Mouse (Mus musculus) limb, embryonic 13.5 days (tissue): Measurements from ENCODE around the gene Cks1b. TPM values are rescaled to one million over a fixed set of nuclear protein-coding genes. Genes with fewer than 3 reads are reported as not detected.

Experiments
- ATAC-seq: fragments of 200-750 bp; cut with Nextera tagmentation; 2 replicates; pipeline ENCODE4 v1.8.0; 2017; ENCODE audit warnings: low read depth, moderate number of reproducible peaks, moderate TSS enrichment; ENCODE audit not compliant: low FRiP score
- H3K27ac ChIP-seq: fragments of 300-500 bp; sonication (generic); 2 replicates; pipeline ENCODE4 v1.5.1; 2015; ENCODE audit warnings: inconsistent platforms, mild to moderate bottlenecking, moderate library complexity
- H3K27me3 ChIP-seq: fragments of 300-500 bp; sonication (generic); 2 replicates; pipeline ENCODE4 v1.6.1; 2015; ENCODE audit warnings: mild to moderate bottlenecking, inconsistent platforms
- H3K36me3 ChIP-seq: fragments of 300-500 bp; sonication (generic); 2 replicates; pipeline ENCODE4 v1.6.1; 2015; ENCODE audit warnings: inconsistent platforms, mild to moderate bottlenecking, moderate library complexity
- H3K4me1 ChIP-seq: fragments of 300-500 bp; sonication (generic); 2 replicates; pipeline ENCODE4 v1.6.1; 2015; ENCODE audit warnings: inconsistent platforms
- H3K4me2 ChIP-seq: fragments of 300-500 bp; sonication (generic); replicated peaks from 2 replicates; pipeline ENCODE4 v1.6.1; 2015; ENCODE audit warnings: inconsistent platforms, mild to moderate bottlenecking, moderate library complexity
- H3K4me3 ChIP-seq: fragments of 300-500 bp; sonication (generic); 2 replicates; pipeline ENCODE4 v1.5.1; 2015; ENCODE audit warnings: moderate library complexity, mild to moderate bottlenecking, inconsistent platforms
- H3K9ac ChIP-seq: fragments of 300-500 bp; sonication (generic); 2 replicates; pipeline ENCODE4 v1.6.1; 2015; ENCODE audit warnings: mild to moderate bottlenecking, inconsistent platforms
- H3K9me3 ChIP-seq: fragments of 300-500 bp; sonication (generic); 2 replicates; pipeline ENCODE4 v1.6.1; 2016; ENCODE audit warnings: inconsistent platforms
- WGBS: fragments of 180-500 bp; shearing (Covaris S2); methylation state at CpG from one replicate; pipeline ENCODE4 v1.1.7; 2015; 5-methylcytosine and 5-hydroxymethylcytosine counted together
- polyA plus RNA-seq: library from polyadenylated mRNA; unstranded; fragments of >200 nt; fragmentation: Nextera tagmentation; extraction: Ambion mirVana; gene quantifications from 2 replicates; pipeline ENCODE4 v1.2.1, GENCODE M21; 2015

Cks1b gene
- polyA plus RNA-seq, 1 experiment from 2014 or later = 508 TPM

GRCm38 (mm10) chr3:89365486-89366414, 52.4 kb downstream of the Cks1b start:
- no peaks in the 10 kb centered on the region for H3K36me3 ChIP-seq
- 0 out of 2 replicates have a peak overlapping the region, but pooled peaks have one; percentile 25 for H3K9ac ChIP-seq
- 0 out of 2 replicates have a peak, but pooled peaks cover 12% of the 10 kb centered on the region for H3K4me1 ChIP-seq
- H3K9me3 ChIP-seq = no peaks in the 10 kb centered on the region
- no peak for ATAC-seq
- H3K4me3 ChIP-seq = no peak overlapping the region
- no peaks in the 10 kb centered on the region for H3K27me3 ChIP-seq
- WGBS = 65% methylated on average over 20 of the region's 20 CpGs
- no peak overlapping the region for H3K27ac ChIP-seq
- no peak overlapping the region for H3K4me2 ChIP-seq

Other genes starting within 250 kb of the Cks1b start
- gene Scamp3, start 240.9 kb downstream of the Cks1b start, polyA plus RNA-seq = 115 and 119 TPM in 2 replicates
- gene Fam189b, start 235.2 kb downstream of the Cks1b start, polyA plus RNA-seq = 34.0 and 35.2 TPM in 2 replicates
- 35.6 and 40.2 TPM in 2 replicates for gene Gba, start 215.5 kb downstream of the Cks1b start, polyA plus RNA-seq
- gene Thbs3, start 203.2 kb downstream of the Cks1b start, polyA plus RNA-seq = 63.7 and 69.8 TPM in 2 replicates
- gene Mtx1, start 191.3 kb downstream of the Cks1b start, polyA plus RNA-seq = 202 and 205 TPM in 2 replicates
- gene Muc1, start 189.3 kb downstream of the Cks1b start, polyA plus RNA-seq = 0.64 and 1.1 TPM in 2 replicates
- gene Krtcap2, start 172.4 kb downstream of the Cks1b start, polyA plus RNA-seq = 332 and 333 TPM in 2 replicates
- gene Trim46, start 172.1 kb downstream of the Cks1b start, polyA plus RNA-seq = 6.1 and 6.8 TPM in 2 replicates
- 120 and 126 TPM in 2 replicates for gene Dpm3, start 159.0 kb downstream of the Cks1b start, polyA plus RNA-seq
- 85.5 and 88.8 TPM in 2 replicates for gene Slc50a1, start 147.8 kb downstream of the Cks1b start, polyA plus RNA-seq
- 44.0 and 46.2 TPM in 2 replicates for gene Efna1, start 137.2 kb downstream of the Cks1b start, polyA plus RNA-seq
- 27.4 and 30.6 TPM in 2 replicates for gene Efna3, start 95.4 kb downstream of the Cks1b start, polyA plus RNA-seq
- 49.0 and 51.6 TPM in 2 replicates for gene Efna4, start 80.4 kb downstream of the Cks1b start, polyA plus RNA-seq
- gene Adam15, start 68.4 kb downstream of the Cks1b start, polyA plus RNA-seq = 50.3 and 52.2 TPM in 2 replicates
- gene Dcst2, start 56.4 kb downstream of the Cks1b start, polyA plus RNA-seq = 0.27 and 0.34 TPM in 2 replicates
- 0.38 and 0.51 TPM in 2 replicates for gene Dcst1, start 53.1 kb downstream of the Cks1b start, polyA plus RNA-seq
- 1.1 and 2.0 TPM in 2 replicates for gene Zbtb7b, start 23.6 kb downstream of the Cks1b start, polyA plus RNA-seq
- not detected in 2 replicates for gene Lenep, start 15.6 kb downstream of the Cks1b start, polyA plus RNA-seq
- gene Flad1, start 6.5 kb downstream of the Cks1b start, polyA plus RNA-seq = 27.1 and 28.2 TPM in 2 replicates
- gene Shc1, start 60 bp upstream of the Cks1b start, polyA plus RNA-seq = 102 and 108 TPM in 2 replicates
- 49.7 and 50.3 TPM in 2 replicates for gene Pygo2, start 11.8 kb upstream of the Cks1b start, polyA plus RNA-seq
- 34.1 and 35.2 TPM in 2 replicates for gene Pbxip1, start 18.3 kb upstream of the Cks1b start, polyA plus RNA-seq
- 59.9 and 60.4 TPM in 2 replicates for gene Pmvk, start 36.2 kb upstream of the Cks1b start, polyA plus RNA-seq
- gene Kcnn3, start 101.8 kb upstream of the Cks1b start, polyA plus RNA-seq = 3.5 and 3.6 TPM in 2 replicates